Mouse (Mus musculus) gastrocnemius, postnatal 14 days (tissue): Measurements from ENCODE around the gene Ap2s1. TPM values are rescaled to one million over a fixed set of nuclear protein-coding genes. Genes with fewer than 3 reads are reported as not detected.
A peak's percentile ranks its signal among the peaks of the same experiment; 100 is the strongest.

Experiments used
- DNase-seq: peaks from one replicate; pipeline ENCODE4 v3.0.0; 2021; ENCODE audit warnings: mixed read lengths
- intact Hi-C: fragments of 180-260 bp; cut with DNase I; formaldehyde crosslinking; loops from one replicate; pipeline ENCODE4 v1.15.1; 2025; ENCODE audit warnings: low total_unique reads
- total RNA-seq, 2 experiments: library from RNA; stranded (reverse); gene quantifications; 2 replicates each; pipeline ENCODE4 v1.2.3; 2021

Ap2s1 gene
- total RNA-seq, 2 experiments from 2014 or later: 62.5 to 62.9 TPM

DNA sequence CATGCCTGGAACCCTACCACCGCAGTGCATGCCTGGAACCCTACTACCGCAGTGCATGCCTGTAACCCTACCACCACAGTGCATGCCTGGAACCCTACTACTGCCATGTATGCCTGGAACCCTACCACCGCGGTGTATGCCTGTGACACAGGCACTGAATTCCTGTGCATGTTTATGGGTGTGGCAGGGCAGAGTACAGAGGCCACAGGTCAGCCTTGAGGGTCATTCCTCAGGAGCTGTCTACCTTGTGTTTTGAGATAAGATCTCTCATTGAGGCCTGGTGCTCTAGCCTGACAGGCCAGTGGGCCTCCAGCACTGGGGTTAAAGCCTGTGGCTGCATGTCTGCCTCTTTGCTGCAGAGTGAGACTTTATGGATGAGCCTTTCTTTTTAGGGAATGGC, 7.2 kb downstream of the Ap2s1 start:
- DNase-seq: no peak
- intact Hi-C loops: no loop called here

GRCm38 (mm10) chr7:16746093-16746492, 7.9 kb downstream of the Ap2s1 start:
- no peak for DNase-seq

DNA sequence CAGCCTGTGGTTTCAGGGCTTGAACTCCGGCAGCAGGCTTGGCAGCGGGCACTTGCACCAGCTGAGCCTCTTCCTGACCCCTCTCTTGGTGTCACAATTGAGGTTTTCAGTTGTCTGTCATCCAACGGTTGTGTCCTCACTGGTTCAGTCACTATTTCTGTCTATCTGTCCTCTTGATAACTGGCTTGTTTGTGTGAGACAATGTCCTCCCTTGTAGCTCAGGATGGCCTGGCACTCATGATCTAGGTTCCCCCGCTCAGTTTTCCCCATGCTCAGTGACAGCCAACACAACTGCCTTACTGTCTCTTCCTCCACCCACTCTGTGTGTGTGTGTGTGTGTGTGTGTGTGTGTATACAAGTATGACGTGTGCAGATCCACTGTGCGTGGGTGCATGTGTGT, 9.4 kb downstream of the Ap2s1 start:
- intact Hi-C loops: no loop called here
- DNase-seq: no peak

More at GRCm38 (mm10) chr7:16746093-16746492, 7.9 kb downstream of the Ap2s1 start:
- intact Hi-C loops: no loop called here

DNA sequence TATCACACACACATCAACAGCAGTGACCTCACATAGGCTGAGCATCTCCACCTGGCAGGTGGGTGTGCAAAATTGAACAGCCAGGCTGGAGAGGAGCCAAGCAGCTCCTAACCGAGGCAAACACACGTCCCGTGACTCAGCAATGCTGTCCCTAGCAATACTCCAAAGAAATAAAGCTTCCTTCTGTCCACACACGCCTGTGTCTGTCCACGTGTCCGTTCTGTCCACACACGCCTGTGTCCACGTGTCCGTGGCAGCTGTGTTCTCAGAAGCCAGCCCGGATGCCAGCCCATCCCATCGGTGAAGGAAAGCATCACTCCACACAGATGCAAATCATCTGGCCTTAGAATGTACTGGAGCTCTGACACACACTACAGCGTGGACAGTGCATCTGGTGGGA, 13.8 kb downstream of the Ap2s1 start:
- intact Hi-C loops: no loop called here
- no peak for DNase-seq

- intact Hi-C loops: no loop called here
- DNase-seq: peak; percentile 19
Measured at GRCm38 (mm10) chr7:16755362-16756017, 17.3 kb downstream of the Ap2s1 start.

- intact Hi-C loops: no loop called here
- DNase-seq: no peak
Measured at GRCm38 (mm10) chr7:16758872-16759574, 20.8 kb downstream of the Ap2s1 start.

GRCm38 (mm10) chr7:16760292-16760691, 22.1 kb downstream of the Ap2s1 start:
- intact Hi-C loops: no loop called here

DNA sequence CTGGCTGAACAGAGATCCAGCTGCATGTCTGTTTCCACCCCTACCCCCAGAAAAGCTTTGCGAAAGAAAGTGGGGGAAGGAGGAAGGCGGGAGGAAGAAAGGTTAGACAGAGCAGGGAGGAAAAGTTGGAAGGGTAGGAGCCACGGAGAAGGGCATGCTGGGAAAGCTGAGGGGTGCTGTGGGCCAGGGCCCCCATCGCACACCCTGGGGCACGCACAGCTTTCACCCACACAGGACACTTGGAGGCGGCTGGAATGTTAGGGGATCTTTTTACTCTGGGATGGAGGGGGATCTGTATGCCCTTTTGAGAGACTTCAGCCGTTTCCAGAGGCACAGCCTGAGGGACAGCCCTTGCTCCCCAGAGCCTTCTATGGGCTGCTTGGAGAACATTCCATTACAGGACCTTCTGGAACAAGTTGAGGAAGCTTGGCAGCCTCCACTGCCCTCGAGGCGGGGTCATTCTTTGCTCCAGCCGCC, 22.8 kb downstream of the Ap2s1 start:
- intact Hi-C loops: no loop called here
- DNase-seq: peak; percentile 86

More at GRCm38 (mm10) chr7:16760292-16760691, 22.1 kb downstream of the Ap2s1 start:
- DNase-seq: peak; percentile 80

GRCm38 (mm10) chr7:16761630-16762029, 23.4 kb downstream of the Ap2s1 start:
- intact Hi-C loops: no loop called here
- DNase-seq: no peak

DNA sequence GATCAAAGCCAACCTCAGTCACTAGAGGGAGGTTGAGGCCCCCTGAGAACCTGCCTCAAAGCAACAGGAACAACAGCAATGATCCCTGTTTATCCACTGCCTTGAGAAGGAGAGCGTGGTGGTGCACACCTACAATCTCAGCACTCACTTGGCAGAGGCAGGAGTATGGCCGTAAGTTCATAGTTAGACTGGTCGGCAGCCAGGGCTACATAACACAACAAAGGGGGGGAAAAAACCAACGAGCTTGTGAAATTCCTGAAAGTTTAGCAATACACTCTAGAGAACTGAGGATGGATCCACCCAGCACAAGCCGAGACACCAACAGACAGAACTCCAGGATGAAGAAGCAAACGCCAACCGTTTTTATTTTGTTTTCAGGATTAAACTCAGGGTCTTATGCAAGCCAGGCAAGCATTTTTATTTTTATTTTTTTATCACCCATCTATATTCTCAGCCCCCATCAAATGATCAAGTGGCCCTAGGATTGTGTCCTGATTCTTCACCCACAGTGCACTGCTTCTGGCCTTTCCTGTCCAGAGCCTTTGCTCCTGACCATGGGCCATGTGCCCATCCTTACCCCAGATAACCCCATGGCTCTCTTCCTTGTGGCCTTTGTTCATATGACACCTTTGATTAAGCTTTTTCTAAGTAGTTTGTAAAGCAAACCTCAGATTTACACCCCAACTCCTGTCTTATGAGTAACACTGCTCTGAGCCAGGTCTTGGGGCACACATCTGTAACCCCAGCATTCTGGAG, 25.4 kb downstream of the Ap2s1 start:
- peak; percentile 53 for DNase-seq
- intact Hi-C loops: no loop called here

- no peak for DNase-seq
- intact Hi-C loops: no loop called here
Measured at GRCm38 (mm10) chr7:16766443-16766842, 28.2 kb downstream of the Ap2s1 start.

DNA sequence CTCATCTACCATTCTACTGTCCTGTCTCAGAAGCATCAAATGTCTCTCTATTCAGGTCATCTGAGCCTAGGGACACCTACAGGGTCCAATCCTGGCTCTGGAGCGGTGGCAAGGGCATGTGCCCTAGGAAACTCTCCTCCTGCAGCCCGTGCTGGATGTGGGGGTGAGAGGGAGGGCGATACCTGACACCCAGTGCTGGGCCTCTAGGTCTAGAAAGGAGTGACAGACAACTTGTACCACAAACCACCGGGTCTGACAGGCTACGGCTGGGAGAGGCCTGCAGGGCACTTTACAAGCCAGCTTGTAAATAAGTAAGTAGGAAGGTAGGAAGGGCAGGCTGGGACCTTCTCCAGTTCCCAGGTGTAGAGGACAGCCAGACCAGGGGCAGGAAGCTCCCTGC, 37.7 kb downstream of the Ap2s1 start:
- DNase-seq: no peak
- intact Hi-C loops: no loop called here

DNA sequence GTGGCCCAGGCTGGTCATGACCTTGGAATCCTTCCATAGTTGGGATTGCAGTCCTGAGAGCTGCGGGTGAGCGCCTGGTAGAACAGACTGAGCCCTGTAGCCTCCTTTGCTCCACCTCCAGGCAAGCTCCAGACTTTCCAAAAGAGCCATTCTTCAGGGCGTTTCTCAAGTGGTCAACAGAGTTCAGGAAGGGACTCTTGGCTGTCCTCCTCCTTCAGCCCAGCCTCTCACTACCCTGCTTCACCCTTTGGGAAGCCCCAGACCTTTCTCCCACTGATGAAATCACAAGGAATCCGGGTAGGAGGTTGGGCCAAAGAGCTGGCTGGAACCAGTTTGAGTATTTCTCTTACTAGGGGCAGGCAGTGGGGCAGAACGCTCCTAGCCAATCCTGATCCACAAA, 41.9 kb downstream of the Ap2s1 start:
- intact Hi-C loops: no loop called here

GRCm38 (mm10) chr7:16780825-16781554, 42.8 kb downstream of the Ap2s1 start, which contains the start of gene Slc1a5:
TSS of gene Slc1a5 (plus strand) at chr7:16781340.
- DNase-seq: peak; percentile 92
- intact Hi-C loops: no loop called here

More for the DNA sequence above, 41.9 kb downstream of the Ap2s1 start:
- DNase-seq: peak; percentile 65

DNA sequence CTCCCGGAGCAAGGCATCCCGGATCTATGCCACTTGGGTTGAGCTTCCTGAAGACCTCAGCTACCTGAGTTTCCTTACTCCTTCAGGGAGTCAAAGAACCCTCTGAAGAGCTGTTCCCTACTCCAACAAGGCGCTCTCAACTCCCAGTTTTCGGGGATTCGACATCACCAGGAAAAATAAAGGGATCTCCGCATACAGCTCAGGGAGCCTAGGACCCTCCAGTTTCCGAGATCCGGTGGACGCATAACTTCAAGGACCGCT, 43.3 kb downstream of the Ap2s1 start:
- intact Hi-C loops: no loop called here
- DNase-seq: no peak

- DNase-seq: peak; percentile 25
- intact Hi-C loops: no loop called here
Measured at GRCm38 (mm10) chr7:16781816-16782554, 43.8 kb downstream of the Ap2s1 start.

- DNase-seq: no peak
- intact Hi-C loops: no loop called here
Measured at GRCm38 (mm10) chr7:16782555-16783125, 44.4 kb downstream of the Ap2s1 start.

DNA sequence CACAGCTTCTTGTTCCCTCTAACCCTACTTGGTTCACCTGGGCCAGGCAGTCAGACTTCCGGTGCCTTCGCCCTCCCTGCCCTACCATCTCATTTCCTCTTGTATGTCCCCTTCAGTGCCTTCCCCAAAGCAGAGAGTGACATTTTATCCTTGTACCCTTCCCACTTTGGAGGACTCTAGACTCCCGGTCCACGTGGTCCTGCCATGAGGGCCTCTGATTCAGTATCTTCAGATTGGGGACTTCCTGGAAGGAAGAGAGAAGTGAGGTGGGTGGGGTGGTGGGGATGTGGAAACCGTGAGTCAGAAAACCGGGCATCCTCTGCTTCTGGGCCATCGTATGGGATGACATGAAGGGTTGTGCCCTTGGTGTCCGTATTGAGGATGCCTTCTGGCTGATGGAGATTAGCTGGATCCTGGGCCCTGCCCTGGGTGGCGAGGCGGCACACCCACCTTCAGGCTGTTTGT, 45.0 kb downstream of the Ap2s1 start:
- DNase-seq: no peak
- intact Hi-C loops: no loop called here
